Mouse (Mus musculus) forebrain, embryonic 13.5 days (tissue): Measurements from ENCODE around the gene Oscar. TPM values are rescaled to one million over a fixed set of nuclear protein-coding genes. Genes with fewer than 3 reads are reported as not detected.
A peak's percentile ranks its signal among the peaks of the same experiment; 100 is the strongest.

ENCODE experiments used
- ATAC-seq: fragments of 200-750 bp; cut with Nextera tagmentation; 2 replicates; pipeline ENCODE4 v1.8.0; 2017
- H3K27ac ChIP-seq: fragments of 300-500 bp; sonication (generic); 2 replicates; pipeline ENCODE4 v1.5.1; 2015; ENCODE audit warnings: inconsistent platforms, mild to moderate bottlenecking, moderate library complexity
- H3K27me3 ChIP-seq: fragments of 300-500 bp; sonication (generic); 2 replicates; pipeline ENCODE4 v1.6.1; 2015; ENCODE audit warnings: mild to moderate bottlenecking, inconsistent platforms
- H3K36me3 ChIP-seq: fragments of 300-500 bp; sonication (generic); 2 replicates; pipeline ENCODE4 v1.6.1; 2015; ENCODE audit warnings: mild to moderate bottlenecking, inconsistent platforms; ENCODE audit not compliant: poor library complexity, severe bottlenecking
- H3K4me1 ChIP-seq: fragments of 300-500 bp; sonication (generic); 2 replicates; pipeline ENCODE4 v1.6.1; 2015; ENCODE audit warnings: inconsistent platforms
- H3K4me2 ChIP-seq: fragments of 300-500 bp; sonication (generic); 2 replicates; pipeline ENCODE4 v1.6.1; 2015; ENCODE audit warnings: inconsistent platforms, mild to moderate bottlenecking, moderate library complexity
- H3K4me3 ChIP-seq: fragments of 300-500 bp; sonication (generic); 2 replicates; pipeline ENCODE4 v1.5.1; 2015; ENCODE audit warnings: mild to moderate bottlenecking, inconsistent platforms
- H3K9ac ChIP-seq: fragments of 300-500 bp; sonication (generic); 2 replicates; pipeline ENCODE4 v1.6.1; 2015; ENCODE audit warnings: mild to moderate bottlenecking, inconsistent platforms
- H3K9me3 ChIP-seq: fragments of 300-500 bp; sonication (generic); replicated peaks from 2 replicates; pipeline ENCODE4 v1.6.1; 2016; ENCODE audit warnings: inconsistent platforms
- WGBS: fragments of 180-500 bp; shearing (Covaris S2); methylation state at CpG from one replicate; pipeline ENCODE4 v1.1.7; 2015; 5-methylcytosine and 5-hydroxymethylcytosine counted together
- polyA plus RNA-seq: library from polyadenylated mRNA; unstranded; fragments of >200 nt; fragmentation: Nextera tagmentation; extraction: Ambion mirVana; gene quantifications from 2 replicates; pipeline ENCODE4 v1.2.1, GENCODE M21; 2015

The Oscar gene
- polyA plus RNA-seq = 0.27 and 0.34 TPM in 2 replicates

- ATAC-seq = no peak
- Histone ChIP-seq H3K9me3 (no peaks in the 10 kb centered on the region), H3K4me1 (peaks cover 10% of the 10 kb centered on the region), H3K9ac (no peak within 1 kb of the TSS), H3K4me2 (peak within 1 kb of the TSS; percentile 76), H3K27me3 (no peaks in the 10 kb centered on the region; the same call in 1 of the 2 replicates), H3K4me3 (peak within 1 kb of the TSS; percentile 79; the same call in 1 of the 2 replicates), H3K27ac (no peak within 1 kb of the TSS), H3K36me3 (peaks cover 22% of the 10 kb centered on the region)
- 87% methylated on average over 4 of the region's 4 CpGs for WGBS
Measured at GRCm38 (mm10) chr7:3616057-3616388, at the start of gene Oscar. Gene Oscar (minus strand): TSS chr7:3616157.

- no peaks in the 10 kb centered on the region for H3K9me3 ChIP-seq
- peaks cover 30% of the 10 kb centered on the region for H3K36me3 ChIP-seq
- H3K4me1 ChIP-seq = peaks cover 23% of the 10 kb centered on the region
- no peaks in the 10 kb centered on the region for H3K27me3 ChIP-seq
- peak within 1 kb of the TSS; percentile 74 for H3K9ac ChIP-seq
- H3K4me2 ChIP-seq = peak within 1 kb of the TSS; percentile 66
- ATAC-seq = peak; percentile 99
- WGBS = 4% methylated on average over 45 of the region's 45 CpGs
- peak within 1 kb of the TSS; percentile 61 for H3K4me3 ChIP-seq
- peak within 1 kb of the TSS; percentile 64 for H3K27ac ChIP-seq
Measured at GRCm38 (mm10) chr7:3665215-3666114, 49.5 kb upstream of the Oscar start, which contains the start of gene Leng1. Gene Leng1 (minus strand): TSS chr7:3665840.

DNA sequence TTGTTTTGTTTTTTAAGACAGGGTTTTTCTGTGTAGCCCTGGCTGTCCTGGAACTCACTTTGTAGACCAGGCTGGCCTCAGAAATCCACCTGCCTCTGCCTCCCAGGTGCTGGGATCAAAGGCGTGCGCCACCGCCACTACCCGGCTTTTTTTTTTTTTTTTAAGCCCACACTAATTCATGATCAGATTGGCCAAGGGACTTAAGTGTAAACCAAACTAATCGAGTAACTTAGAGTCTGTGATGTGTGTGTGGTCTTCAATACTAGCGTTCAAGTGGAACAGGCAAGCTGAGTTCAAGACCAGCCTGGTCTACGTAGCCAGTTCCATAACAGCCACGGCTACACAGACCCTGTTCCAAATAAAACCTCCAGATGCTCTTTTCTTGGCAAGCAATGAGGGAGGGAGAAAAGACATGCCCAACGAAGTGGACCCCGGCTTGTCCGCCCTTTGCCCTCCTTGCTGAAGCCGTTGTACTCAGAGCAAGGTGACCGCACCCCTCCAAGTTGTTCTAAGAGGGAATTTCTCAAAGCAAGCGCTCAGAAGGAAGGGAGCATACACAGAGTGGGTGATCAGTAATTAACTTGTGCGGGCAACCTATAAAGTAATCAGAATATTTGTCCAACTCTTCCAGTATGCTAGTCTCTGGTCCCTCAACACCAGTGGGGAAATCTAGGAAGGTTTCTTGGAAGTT is 48.7 kb upstream of the Oscar start:
- Histone ChIP-seq H3K9ac (peak overlapping the region; percentile 74), H3K36me3 (peaks cover 38% of the 10 kb centered on the region), H3K4me2 (peak overlapping the region; percentile 66), H3K27ac (peak overlapping the region; percentile 55), H3K4me3 (peak overlapping the region; percentile 61), H3K4me1 (peaks cover 23% of the 10 kb centered on the region), H3K27me3 (no peaks in the 10 kb centered on the region), H3K9me3 (no peaks in the 10 kb centered on the region)
- WGBS = 31% methylated on average over 15 of the region's 15 CpGs
- ATAC-seq = peak; percentile 7

GRCm38 (mm10) chr7:3658578-3658977 is 42.6 kb upstream of the Oscar start:
- Histone ChIP-seq H3K27ac (no peak overlapping the region), H3K4me3 (no peak overlapping the region), H3K4me2 (no peak overlapping the region), H3K9ac (no peak overlapping the region), H3K9me3 (no peaks in the 10 kb centered on the region), H3K27me3 (no peaks in the 10 kb centered on the region), H3K4me1 (peaks cover 6% of the 10 kb centered on the region), H3K36me3 (peaks cover 97% of the 10 kb centered on the region)
- 93% methylated on average over 14 of the region's 14 CpGs for WGBS
- no peak for ATAC-seq

GRCm38 (mm10) chr7:3656966-3657365 is 41.0 kb upstream of the Oscar start:
- Histone ChIP-seq H3K4me1 (no peaks in the 10 kb centered on the region), H3K36me3 (peaks cover 98% of the 10 kb centered on the region), H3K9me3 (no peaks in the 10 kb centered on the region), H3K4me2 (no peak overlapping the region), H3K4me3 (no peak overlapping the region), H3K27ac (no peak overlapping the region), H3K9ac (no peak overlapping the region), H3K27me3 (no peaks in the 10 kb centered on the region)
- ATAC-seq = no peak
- 93% methylated on average over 4 of the region's 4 CpGs for WGBS

DNA sequence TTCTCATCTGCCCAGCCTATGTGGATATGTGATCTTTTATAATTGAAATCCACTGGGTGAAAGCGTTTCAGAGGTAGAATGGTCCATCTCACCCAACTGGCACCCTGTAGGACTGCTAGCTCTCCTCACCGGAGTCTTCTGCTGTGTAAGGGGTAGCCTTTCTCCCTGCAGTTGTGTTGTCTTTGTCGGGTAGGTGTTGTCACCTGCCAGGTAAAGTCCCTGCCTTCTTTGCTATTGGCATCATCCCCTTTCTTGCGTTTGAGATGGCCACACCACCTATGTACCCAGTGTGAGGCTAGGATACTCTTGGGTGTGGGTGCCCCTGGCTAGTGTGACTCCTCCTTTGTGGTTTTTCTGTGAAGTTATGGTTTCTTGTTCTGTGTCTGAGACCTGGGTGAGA is 30.7 kb upstream of the Oscar start:
- H3K36me3 ChIP-seq = peaks cover 32% of the 10 kb centered on the region
- no peak overlapping the region for H3K27ac ChIP-seq
- ATAC-seq = no peak
- H3K4me1 ChIP-seq = peaks cover 43% of the 10 kb centered on the region
- 64% methylated on average over 4 of the region's 4 CpGs for WGBS
- H3K4me2 ChIP-seq = peak overlapping the region; percentile 93
- H3K9ac ChIP-seq = peak overlapping the region; percentile 99
- no peaks in the 10 kb centered on the region for H3K9me3 ChIP-seq
- H3K27me3 ChIP-seq = no peaks in the 10 kb centered on the region
- H3K4me3 ChIP-seq = peak overlapping the region; percentile 95

- ATAC-seq = no peak
Measured at GRCm38 (mm10) chr7:3646188-3646587, 30.2 kb upstream of the Oscar start.

DNA sequence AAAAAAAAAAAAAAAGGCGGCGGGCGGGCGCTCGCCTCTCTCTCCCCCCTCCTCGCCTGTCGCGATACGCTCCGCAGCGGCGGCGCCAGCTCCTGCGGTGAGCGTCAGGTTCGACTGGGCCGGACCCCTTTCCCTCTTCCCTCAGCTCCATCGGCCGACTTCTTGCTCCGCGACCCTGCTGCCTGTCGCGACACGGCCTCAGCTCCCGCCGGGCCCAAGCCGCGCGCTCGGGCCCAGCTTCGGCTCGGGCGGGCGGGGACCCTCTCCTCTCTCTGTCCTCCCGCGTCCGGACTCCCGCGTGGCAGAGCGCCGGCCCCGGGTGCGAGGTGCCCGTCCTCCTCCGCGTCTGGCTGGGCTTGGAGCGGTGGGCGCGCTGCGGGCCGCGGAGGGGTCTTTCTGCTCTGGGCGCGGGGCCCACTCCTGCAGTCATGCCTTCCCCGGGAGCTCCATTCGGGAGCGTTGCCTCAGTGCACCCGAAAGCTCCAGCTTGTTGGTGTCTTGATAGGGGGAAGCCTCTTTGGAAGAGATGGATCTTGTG is 29.6 kb upstream of the Oscar start:
- peak overlapping the region; percentile 99 for H3K9ac ChIP-seq
- H3K4me1 ChIP-seq = peaks cover 43% of the 10 kb centered on the region
- peak overlapping the region; percentile 95 for H3K4me3 ChIP-seq
- no peaks in the 10 kb centered on the region for H3K27me3 ChIP-seq
- under 1% methylated on average over 51 of the region's 58 CpGs for WGBS
- no peaks in the 10 kb centered on the region for H3K9me3 ChIP-seq
- peak overlapping the region; percentile 93 for H3K4me2 ChIP-seq
- peak overlapping the region; percentile 97 for H3K27ac ChIP-seq
- no peak; the same call in 1 of the 2 replicates for ATAC-seq
- H3K36me3 ChIP-seq = peaks cover 31% of the 10 kb centered on the region

More at GRCm38 (mm10) chr7:3646188-3646587, 30.2 kb upstream of the Oscar start:
- Histone ChIP-seq H3K9me3 (no peaks in the 10 kb centered on the region), H3K4me2 (peak overlapping the region; percentile 93), H3K9ac (peak overlapping the region; percentile 99), H3K36me3 (peaks cover 31% of the 10 kb centered on the region), H3K4me1 (peaks cover 43% of the 10 kb centered on the region), H3K27me3 (no peaks in the 10 kb centered on the region), H3K27ac (peak overlapping the region; percentile 97), H3K4me3 (peak overlapping the region; percentile 95)
- 18% methylated on average over 9 of the region's 9 CpGs for WGBS

DNA sequence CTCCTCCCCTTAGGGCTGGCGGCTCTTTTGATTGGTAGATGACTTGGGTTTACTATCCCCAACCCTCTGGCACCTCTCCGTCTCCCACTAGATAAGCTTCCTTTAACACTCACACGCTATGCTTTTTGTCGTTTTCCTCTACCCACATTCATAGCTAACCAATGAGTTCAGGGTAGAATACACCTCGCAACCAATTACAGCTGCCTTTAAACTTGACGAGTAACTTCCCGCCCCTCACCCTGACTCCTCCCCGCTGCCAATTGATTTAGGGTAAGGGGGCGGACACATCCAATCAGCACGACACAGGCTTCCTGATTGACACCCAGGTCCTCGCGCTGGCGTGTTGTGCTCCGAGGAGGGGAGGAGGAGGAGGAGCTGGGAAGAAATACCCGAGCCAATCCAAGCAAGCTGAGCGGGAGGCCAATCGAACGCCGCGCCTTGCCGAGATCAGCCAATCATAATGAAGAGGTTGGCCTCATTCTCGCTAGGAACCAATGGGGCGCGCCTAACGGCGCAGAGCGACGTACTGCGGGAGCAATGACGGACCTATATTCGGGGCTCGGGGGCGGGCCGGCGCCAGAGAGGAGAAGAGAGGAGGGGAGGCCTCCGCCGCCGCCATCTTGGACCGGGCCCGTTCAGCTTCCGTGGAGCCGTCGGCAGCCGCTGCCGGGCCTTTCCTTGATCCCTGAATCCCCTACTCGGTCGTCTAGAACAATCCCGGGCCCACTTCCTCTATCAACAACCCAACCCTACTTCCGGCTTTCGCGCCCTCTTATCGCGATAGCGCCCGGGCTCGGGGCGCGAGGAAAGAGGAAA is 28.9 kb upstream of the Oscar start, which contains the start of gene Cnot3:
Gene Cnot3, plus strand, starts transcription at position 597 of the 816 bp plus-strand sequence.
- peak; percentile 98 for ATAC-seq
- Histone ChIP-seq H3K9me3 (no peaks in the 10 kb centered on the region), H3K4me1 (peaks cover 43% of the 10 kb centered on the region), H3K4me3 (peak within 1 kb of the TSS; percentile 95), H3K4me2 (peak within 1 kb of the TSS; percentile 93), H3K27me3 (no peaks in the 10 kb centered on the region), H3K9ac (peak within 1 kb of the TSS; percentile 99), H3K36me3 (peaks cover 32% of the 10 kb centered on the region), H3K27ac (peak within 1 kb of the TSS; percentile 97)
- under 1% methylated on average over 58 of the region's 58 CpGs for WGBS

GRCm38 (mm10) chr7:3644348-3644671 is 28.4 kb upstream of the Oscar start:
- H3K27me3 ChIP-seq = no peaks in the 10 kb centered on the region
- WGBS = 1% methylated on average over 11 of the region's 11 CpGs

GRCm38 (mm10) chr7:3643843-3644242 is 27.9 kb upstream of the Oscar start:
- Histone ChIP-seq H3K36me3 (peaks cover 42% of the 10 kb centered on the region), H3K4me3 (peak overlapping the region; percentile 95), H3K27me3 (no peaks in the 10 kb centered on the region), H3K27ac (no peak overlapping the region), H3K4me1 (peaks cover 34% of the 10 kb centered on the region), H3K9me3 (no peaks in the 10 kb centered on the region), H3K9ac (0 out of 2 replicates have a peak overlapping the region, but pooled peaks have one; percentile 1), H3K4me2 (peak overlapping the region; percentile 93)
- no peak for ATAC-seq
- 24% methylated on average over 9 of the region's 9 CpGs for WGBS

More at GRCm38 (mm10) chr7:3644348-3644671, 28.4 kb upstream of the Oscar start:
- H3K27ac ChIP-seq = peak overlapping the region; percentile 97; the same call in 1 of the 2 replicates
- H3K4me2 ChIP-seq = peak overlapping the region; percentile 93
- peaks cover 38% of the 10 kb centered on the region for H3K4me1 ChIP-seq
- 0 out of 2 replicates have a peak overlapping the region, but pooled peaks have one; percentile 1 for H3K9ac ChIP-seq
- no peaks in the 10 kb centered on the region for H3K9me3 ChIP-seq
- H3K36me3 ChIP-seq = peaks cover 38% of the 10 kb centered on the region
- no peak for ATAC-seq
- peak overlapping the region; percentile 95 for H3K4me3 ChIP-seq
